Mouse (Mus musculus) midbrain, postnatal 0 days (tissue): ENCODE data around the gene Lnx2. TPM values are rescaled to one million over a fixed set of nuclear protein-coding genes. Genes with fewer than 3 reads are reported as not detected.

Experiments
- ATAC-seq: fragments of 200-750 bp; cut with Nextera tagmentation; 2 replicates; pipeline ENCODE4 v1.8.0; 2017; ENCODE audit warnings: moderate number of reproducible peaks, mild to moderate bottlenecking, moderate TSS enrichment, moderate library complexity; ENCODE audit not compliant: low FRiP score
- DNase-seq: peaks from one replicate; pipeline ENCODE4 v3.0.0-alpha.2; 2015; ENCODE audit warnings: low spot score
- H3K27ac ChIP-seq: fragments of 300-500 bp; sonication (generic); 2 replicates; pipeline ENCODE4 v1.5.1; 2014; ENCODE audit warnings: low read depth, mild to moderate bottlenecking, low read length, mixed read lengths
- H3K27me3 ChIP-seq: fragments of 300-500 bp; sonication (generic); 2 replicates; pipeline ENCODE4 v1.6.1; 2014; ENCODE audit warnings: low read length, control low read depth, mixed read lengths; ENCODE audit not compliant: insufficient read depth
- H3K36me3 ChIP-seq: fragments of 300-500 bp; sonication (generic); 2 replicates; pipeline ENCODE4 v1.6.1; 2014; ENCODE audit warnings: low read length, control low read depth, mixed read lengths; ENCODE audit not compliant: insufficient read depth
- H3K4me1 ChIP-seq: fragments of 300-500 bp; sonication (generic); 2 replicates; pipeline ENCODE4 v1.6.1; 2014; ENCODE audit warnings: mild to moderate bottlenecking, control low read depth, antibody characterized with exemption, low read length, mixed read lengths; ENCODE audit not compliant: insufficient read depth
- H3K4me2 ChIP-seq: fragments of 300-500 bp; sonication (generic); 2 replicates; pipeline ENCODE4 v1.6.1; 2014; ENCODE audit warnings: low read depth, mild to moderate bottlenecking, low read length, mixed read lengths; ENCODE audit not compliant: poor library complexity, severe bottlenecking
- H3K4me3 ChIP-seq: fragments of 300-500 bp; sonication (generic); 2 replicates; pipeline ENCODE4 v1.5.1; 2014; ENCODE audit warnings: low read depth, mild to moderate bottlenecking, low read length, moderate library complexity
- H3K9ac ChIP-seq: fragments of 300-500 bp; sonication (generic); replicated peaks from 2 replicates; pipeline ENCODE4 v1.6.1; 2014; ENCODE audit warnings: mild to moderate bottlenecking, low read length, moderate library complexity, mixed read lengths; ENCODE audit not compliant: poor library complexity, severe bottlenecking
- H3K9me3 ChIP-seq: fragments of 300-500 bp; sonication (generic); 2 replicates; pipeline ENCODE4 v1.6.1; 2016; ENCODE audit warnings: low read length, control low read depth
- CTCF ChIP-seq: IDR thresholded peaks from 2 replicates; pipeline ENCODE4 v1.5.1; 2016; ENCODE audit warnings: antibody characterized with exemption, mild to moderate bottlenecking
- WGBS: fragments of 180-500 bp; shearing (Covaris S2); extraction: QIAGEN DNeasy Blood & Tissue Kit; methylation state at CpG from one replicate; pipeline ENCODE4 v1.1.7; 2014; 5-methylcytosine and 5-hydroxymethylcytosine counted together
- polyA plus RNA-seq: library from polyadenylated mRNA; unstranded; fragments of >200 nt; fragmentation: Nextera tagmentation; extraction: Ambion mirVana; gene quantifications from 2 replicates; pipeline ENCODE4 v1.2.1, GENCODE M21; 2015
- total RNA-seq: library from RNA; depleted of rRNA; stranded (reverse); fragments of >200 nt; gene quantifications from 2 replicates; pipeline ENCODE4 v1.2.3, GENCODE M21; 2014

Gene Lnx2
- total and polyA plus RNA-seq, 2 experiments from 2014 or later: 2.9 to 5.6 TPM

DNA sequence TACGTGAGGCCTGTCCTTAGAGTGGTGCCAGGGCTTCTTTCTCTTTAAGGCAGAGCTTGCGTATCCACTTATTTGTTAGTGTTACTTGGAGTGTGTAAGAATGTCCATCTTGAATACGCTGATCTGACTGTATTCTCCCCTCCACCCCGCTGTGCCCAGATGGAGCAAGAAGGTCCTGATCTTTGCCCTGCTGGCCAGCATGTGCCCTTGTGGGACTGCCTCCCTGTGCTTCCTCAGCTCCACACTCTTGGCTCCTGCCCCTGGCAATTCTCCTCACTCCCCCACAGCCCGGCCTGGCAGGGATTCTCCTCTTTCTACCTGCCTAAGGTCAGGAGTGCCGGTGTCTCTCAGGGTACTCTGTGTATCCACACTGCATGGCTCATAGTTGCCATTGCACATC lies 95.0 kb downstream of the Lnx2 start:
- H3K4me1 ChIP-seq: no peaks in the 10 kb centered on the region; the same call in 1 of the 2 replicates
- TF ChIP-seq CTCF: no peak
- no peaks in the 10 kb centered on the region for H3K9me3 ChIP-seq
- peaks cover 11% of the 10 kb centered on the region; the same call in 1 of the 2 replicates for H3K27me3 ChIP-seq
- DNase-seq (no peak), ATAC-seq (no peak)
- H3K4me3 ChIP-seq: no peak overlapping the region
- H3K4me2 ChIP-seq: no peak overlapping the region
- WGBS: 82% methylated on average over 6 of the region's 6 CpGs
- H3K36me3 ChIP-seq: no peaks in the 10 kb centered on the region
- no peak overlapping the region for H3K27ac ChIP-seq
- no peak overlapping the region for H3K9ac ChIP-seq

DNA sequence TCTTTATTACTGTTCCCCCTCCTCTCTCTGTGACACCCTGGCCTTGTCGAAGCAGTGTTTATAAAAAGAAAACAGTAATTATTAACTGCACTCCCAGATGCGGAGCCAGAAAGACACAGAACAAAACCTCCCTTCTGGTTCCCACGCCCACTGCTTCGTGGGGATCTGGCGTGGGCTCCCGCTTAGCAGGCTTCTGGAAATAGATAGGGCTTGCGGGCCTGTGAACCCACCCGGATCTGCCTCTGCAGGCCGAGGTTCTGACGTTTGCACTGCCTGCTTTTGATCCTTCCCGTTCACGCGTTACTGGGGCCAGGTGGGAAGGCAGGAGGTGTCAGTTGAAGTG lies 101.6 kb downstream of the Lnx2 start:
- H3K9ac ChIP-seq: no peak overlapping the region
- no peaks in the 10 kb centered on the region for H3K27me3 ChIP-seq
- H3K4me3 ChIP-seq: no peak overlapping the region
- DNase-seq (no peak), ATAC-seq (no peak)
- no peak for TF ChIP-seq CTCF
- H3K27ac ChIP-seq: no peak overlapping the region
- WGBS: 73% methylated on average over 13 of the region's 13 CpGs
- no peak overlapping the region for H3K4me2 ChIP-seq
- H3K36me3 ChIP-seq: no peaks in the 10 kb centered on the region
- no peaks in the 10 kb centered on the region for H3K4me1 ChIP-seq
- H3K9me3 ChIP-seq: no peaks in the 10 kb centered on the region

DNA sequence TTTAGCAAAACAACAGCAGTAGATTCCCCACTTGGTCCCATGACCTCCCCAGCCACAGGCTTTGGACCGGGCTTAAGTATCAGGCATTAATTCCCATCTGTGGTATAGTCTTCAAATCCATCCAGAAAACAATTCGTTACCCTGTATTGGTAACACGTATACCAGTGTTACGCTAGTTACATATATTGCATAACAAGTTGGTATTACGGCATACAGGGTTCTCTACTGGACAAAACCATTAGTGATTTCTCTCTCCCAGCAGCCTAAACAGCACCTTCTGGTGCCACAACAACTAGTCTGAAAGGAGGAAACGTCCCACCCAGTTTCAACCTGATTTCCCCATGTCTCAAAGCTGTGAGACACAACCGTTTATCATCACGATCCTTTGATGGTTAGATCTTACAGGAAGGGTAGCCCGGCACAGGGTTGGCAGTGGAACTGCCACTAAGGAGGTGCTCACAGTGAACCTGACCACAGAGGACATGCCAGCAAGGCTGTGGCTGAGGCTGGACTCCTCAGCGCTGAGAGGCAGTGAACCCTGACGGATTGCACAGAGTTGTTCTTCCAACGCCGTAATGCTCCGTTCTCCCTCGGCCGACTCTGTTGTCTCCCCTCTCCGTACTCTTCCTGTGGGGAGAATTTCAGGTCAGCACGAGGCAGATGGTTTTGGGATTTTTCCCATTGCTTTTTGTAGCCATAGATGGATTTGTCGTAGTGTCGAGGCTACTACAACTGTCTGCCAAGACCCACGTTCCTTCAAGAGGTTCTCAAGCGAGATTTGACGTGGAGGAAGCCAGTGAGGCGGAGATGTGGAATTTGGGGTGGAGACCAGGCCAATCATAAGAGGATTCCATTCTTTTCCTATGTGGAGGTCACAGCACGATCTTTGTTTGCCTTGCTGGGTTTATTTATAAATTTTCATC lies 102.3 kb downstream of the Lnx2 start:
- H3K4me2 ChIP-seq: no peak overlapping the region
- no peaks in the 10 kb centered on the region for H3K27me3 ChIP-seq
- H3K4me1 ChIP-seq: no peaks in the 10 kb centered on the region
- TF ChIP-seq CTCF: no peak
- H3K36me3 ChIP-seq: no peaks in the 10 kb centered on the region
- DNase-seq: no peak
- WGBS: 80% methylated on average over 25 of the region's 25 CpGs
- no peak overlapping the region for H3K9ac ChIP-seq
- ATAC-seq: no peak
- no peaks in the 10 kb centered on the region for H3K9me3 ChIP-seq
- no peak overlapping the region for H3K4me3 ChIP-seq
- H3K27ac ChIP-seq: no peak overlapping the region

DNA sequence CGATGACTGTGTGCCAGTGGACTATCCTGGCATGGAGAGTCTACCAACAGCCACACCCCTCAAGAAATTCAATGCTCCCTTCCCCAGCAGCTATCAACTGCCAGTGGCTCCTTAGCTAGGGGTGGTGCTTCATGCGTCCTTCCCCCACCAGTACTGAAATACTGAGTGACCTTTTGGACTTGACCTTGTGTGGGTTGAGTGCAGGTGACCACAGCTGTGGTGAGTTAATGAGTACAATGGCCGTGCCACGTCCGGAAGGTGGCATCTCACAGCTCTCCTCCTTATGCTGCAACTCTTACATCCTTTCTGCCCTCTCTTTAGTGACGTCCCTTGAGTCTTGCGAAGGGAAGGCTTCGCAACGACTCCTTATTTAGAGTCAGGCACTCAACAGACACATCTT lies 103.0 kb downstream of the Lnx2 start:
- DNase-seq (no peak), ATAC-seq (no peak)
- TF ChIP-seq CTCF: no peak
- Histone ChIP-seq H3K9me3 (no peaks in the 10 kb centered on the region), H3K4me2 (no peak overlapping the region), H3K9ac (no peak overlapping the region), H3K4me1 (no peaks in the 10 kb centered on the region), H3K36me3 (no peaks in the 10 kb centered on the region), H3K4me3 (no peak overlapping the region), H3K27me3 (no peaks in the 10 kb centered on the region), H3K27ac (no peak overlapping the region)
- 90% methylated on average over 9 of the region's 9 CpGs for WGBS

DNA sequence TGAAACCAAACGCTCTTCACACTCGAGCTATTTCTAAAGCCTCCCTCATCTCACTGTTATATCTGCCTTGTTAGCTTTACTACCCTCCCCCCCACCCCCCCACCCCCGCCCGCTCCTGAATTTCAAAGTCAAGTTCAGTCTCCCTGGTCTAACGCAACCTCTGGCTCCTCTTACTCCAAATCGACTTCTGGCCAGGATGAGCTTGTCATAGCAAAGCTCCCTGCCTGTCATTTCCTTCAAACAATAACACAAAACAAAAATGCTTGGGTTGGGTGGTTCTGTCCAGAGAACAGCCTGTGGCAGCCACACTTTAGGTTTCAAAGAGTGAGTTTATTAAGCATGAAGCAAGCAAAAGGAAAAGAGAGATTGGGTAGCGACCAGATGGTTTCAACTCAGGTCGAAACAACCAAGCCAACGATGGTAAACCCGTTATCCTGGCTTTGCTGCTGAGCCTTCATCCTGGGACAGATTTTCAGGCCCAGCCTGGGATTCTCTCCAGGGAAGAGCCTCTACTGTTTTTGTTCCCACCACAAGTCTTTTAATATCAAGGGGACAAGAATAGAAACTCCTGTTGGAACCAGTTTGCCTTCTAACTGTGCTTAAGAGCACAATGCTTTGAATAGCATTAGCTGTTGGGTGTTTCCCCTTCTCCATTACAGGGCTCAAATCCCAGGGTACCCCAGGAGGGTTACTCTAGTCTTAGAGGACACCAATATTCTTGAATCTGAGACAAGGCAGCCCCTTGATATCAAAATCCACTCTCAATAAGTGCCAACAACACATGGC lies 104.4 kb downstream of the Lnx2 start:
- no peak overlapping the region for H3K4me3 ChIP-seq
- H3K27me3 ChIP-seq: no peaks in the 10 kb centered on the region
- no peak overlapping the region for H3K4me2 ChIP-seq
- H3K27ac ChIP-seq: no peak overlapping the region
- no peak for TF ChIP-seq CTCF
- no peaks in the 10 kb centered on the region for H3K9me3 ChIP-seq
- no peak overlapping the region for H3K9ac ChIP-seq
- 68% methylated on average over 10 of the region's 10 CpGs for WGBS
- ATAC-seq (no peak), DNase-seq (no peak)
- no peaks in the 10 kb centered on the region for H3K36me3 ChIP-seq
- H3K4me1 ChIP-seq: no peaks in the 10 kb centered on the region
